Mouse (Mus musculus) ES-E14 (cell line): Measurements from ENCODE around the gene Ddx18.

ENCODE experiments used
- MAFK ChIP-seq: IDR thresholded peaks from 2 replicates; pipeline ENCODE4 v1.6.1; 2014; ENCODE audit warnings: mild to moderate bottlenecking, low read depth, low read length, inconsistent platforms; ENCODE audit not compliant: insufficient read depth
- ZC3H11A ChIP-seq: IDR thresholded peaks from 2 replicates; pipeline ENCODE4 v1.6.1; 2012; ENCODE audit warnings: low read depth, mild to moderate bottlenecking, inconsistent platforms, low read length, borderline replicate concordance
- ZNF384 ChIP-seq: IDR thresholded peaks from 2 replicates; pipeline ENCODE4 v1.6.1; 2012; ENCODE audit warnings: low read depth, low read length, inconsistent platforms

DNA sequence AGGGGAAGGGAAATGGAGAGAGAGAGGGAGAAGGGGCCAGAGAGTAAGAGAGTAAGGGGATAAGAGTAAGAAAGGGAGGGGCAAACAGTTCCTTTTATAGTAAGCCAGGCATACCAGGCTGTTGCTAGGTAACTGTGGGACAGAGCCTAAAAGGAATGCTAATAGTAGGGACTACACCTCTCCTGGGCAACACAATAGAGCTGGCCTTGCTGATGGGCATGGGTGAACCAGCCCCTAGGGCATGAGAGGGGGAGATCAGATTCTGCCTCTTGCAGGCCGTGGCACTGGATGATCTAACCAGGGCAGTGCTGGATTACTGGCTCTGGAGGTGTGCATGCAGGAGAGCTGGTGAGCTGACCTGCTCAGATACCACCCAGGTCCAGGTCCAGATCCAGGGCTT, 9.7 kb upstream of the Ddx18 start:
- TF ChIP-seq ZNF384, result no peak
- no peak for TF ChIP-seq ZC3H11A
- no peak for TF ChIP-seq MAFK
